Mouse (Mus musculus): ENCODE measurements around the gene Crabp2. TPM values are rescaled to one million over a fixed set of nuclear protein-coding genes. Genes with fewer than 3 reads are reported as not detected.
"Not testable (repeated sequence)": the region's sequence is repeated elsewhere in the genome, so short reads cannot be mapped to it uniquely, and the experiment has no call there.

Crabp2 gene
- total RNA-seq (2021) = 1 to 10 TPM; 4.5 to 8.2 TPM
- long read RNA-seq, experiment 1, partial matches to known transcripts = 3 of 5 reads
- long read RNA-seq, experiment 1, other reads (novel, unspliced or antisense) = 0 of 5 reads
- long read RNA-seq, experiment 2, partial matches to known transcripts = 0 of 1 reads
- long read RNA-seq, experiment 2, other reads (novel, unspliced or antisense) = 0 of 1 reads

GRCm38 (mm10) chr3:87948378-87949265, at the start of gene Crabp2:
Crabp2 (plus strand) TSS chr3:87948666.
- intact Hi-C loops (cut with DNase I) = no loop called here
- peak within 1 kb of the TSS; percentile 31 for H3K4me3 ChIP-seq
- no peak for TF ChIP-seq CTCF (IDR thresholded peaks at IDR 0.05)

DNA sequence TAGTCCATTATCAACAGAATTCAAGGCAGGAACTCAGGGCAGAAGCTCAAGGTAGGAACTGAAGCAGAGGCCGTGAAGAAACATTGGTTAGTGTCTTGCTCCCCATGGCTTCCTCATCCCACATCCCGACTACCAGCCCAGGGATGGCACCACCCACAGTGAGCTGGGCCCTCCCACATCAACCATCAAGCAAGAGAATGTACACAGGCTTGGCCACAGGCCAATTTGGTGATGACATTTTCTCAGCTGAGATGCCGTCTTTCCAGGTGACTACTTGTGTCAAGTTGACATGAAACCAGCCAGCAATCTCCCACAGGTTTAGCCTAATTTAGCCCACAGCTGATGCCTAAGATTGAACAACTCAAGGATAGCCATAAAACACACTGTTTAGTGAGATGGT, 49.2 kb upstream of the Crabp2 start:
- intact Hi-C loops (cut with DNase I) = no loop called here

More at GRCm38 (mm10) chr3:87948378-87949265, at the start of gene Crabp2:
- no peak for DNase-seq (ENCODE audit: extremely low spot score in 1 of 2, low spot score in 2 of 2)
- H3K27ac ChIP-seq = no peak within 1 kb of the TSS

GRCm38 (mm10) chr3:87899776-87900175, 48.7 kb upstream of the Crabp2 start:
- no peak overlapping the region for H3K4me3 ChIP-seq
- H3K27ac ChIP-seq = no peak overlapping the region
- TF ChIP-seq CTCF (IDR thresholded peaks at IDR 0.05) = no peak
- intact Hi-C loops (cut with DNase I) = no loop called here
- DNase-seq (ENCODE audit: extremely low spot score in 1 of 2, low spot score in 2 of 2) = no peak

More for the DNA sequence above, 49.2 kb upstream of the Crabp2 start:
- TF ChIP-seq CTCF (IDR thresholded peaks at IDR 0.05) = no peak
- no peak for DNase-seq (ENCODE audit: extremely low spot score in 1 of 2, low spot score in 2 of 2)
- Histone ChIP-seq H3K27ac (no peak overlapping the region), H3K4me3 (no peak overlapping the region)

DNA sequence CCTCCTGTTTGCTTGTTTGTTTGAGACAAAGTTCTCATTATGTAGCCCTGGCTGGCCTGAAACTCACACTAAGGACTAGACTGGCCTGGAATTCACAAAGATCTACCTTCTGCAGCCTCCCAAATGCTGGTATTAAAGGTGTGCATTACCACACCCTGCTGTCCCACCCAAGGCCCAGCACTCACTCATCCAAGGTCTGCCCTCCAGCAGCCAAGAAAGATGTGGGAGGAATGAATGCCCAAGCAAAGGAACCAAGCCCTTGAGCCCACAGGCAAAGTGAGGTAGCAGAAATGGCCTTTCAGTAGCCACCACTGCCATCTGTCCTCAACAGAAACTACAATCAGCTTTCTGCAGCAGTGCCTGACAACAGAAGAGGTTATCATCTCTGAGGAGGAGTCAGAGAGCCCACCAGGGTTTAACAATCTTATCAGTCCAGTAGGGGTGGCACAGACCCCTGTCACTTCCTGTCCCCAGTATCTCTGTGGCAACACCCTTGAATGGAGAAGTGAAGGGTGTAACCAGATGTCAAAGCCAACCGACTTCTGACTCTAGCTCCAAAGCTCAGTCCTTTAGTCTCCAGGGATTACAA, 47.3 kb upstream of the Crabp2 start:
- no peak overlapping the region for H3K27ac ChIP-seq
- intact Hi-C loops (cut with DNase I) = no loop called here
- H3K4me3 ChIP-seq = no peak overlapping the region
- no peak for TF ChIP-seq CTCF (IDR thresholded peaks at IDR 0.05)
- DNase-seq (ENCODE audit: extremely low spot score in 1 of 2, low spot score in 2 of 2) = no peak

DNA sequence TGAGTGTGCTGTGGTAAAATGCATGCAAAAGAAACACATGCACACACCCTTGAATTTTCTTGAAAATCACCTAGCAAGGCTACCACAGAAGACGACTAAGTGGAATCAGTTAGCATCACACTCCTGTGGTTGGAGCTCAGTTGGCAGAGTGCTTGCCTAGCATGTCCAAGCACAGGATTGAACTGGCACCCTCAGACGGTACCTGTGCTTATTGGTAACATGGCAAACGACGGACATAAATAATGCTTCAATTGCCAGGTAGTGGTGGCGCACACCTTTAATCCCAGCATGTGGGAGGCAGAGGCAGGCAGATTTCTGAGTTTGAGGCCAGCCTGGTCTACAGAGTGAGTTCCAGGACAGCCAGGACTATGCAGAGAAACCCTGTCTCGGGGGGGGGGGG, 46.5 kb upstream of the Crabp2 start:
- H3K4me3 ChIP-seq; H3K27ac ChIP-seq; DNase-seq (ENCODE audit: extremely low spot score in 1 of 2, low spot score in 2 of 2); intact Hi-C loops (cut with DNase I): not testable (repeated sequence)

DNA sequence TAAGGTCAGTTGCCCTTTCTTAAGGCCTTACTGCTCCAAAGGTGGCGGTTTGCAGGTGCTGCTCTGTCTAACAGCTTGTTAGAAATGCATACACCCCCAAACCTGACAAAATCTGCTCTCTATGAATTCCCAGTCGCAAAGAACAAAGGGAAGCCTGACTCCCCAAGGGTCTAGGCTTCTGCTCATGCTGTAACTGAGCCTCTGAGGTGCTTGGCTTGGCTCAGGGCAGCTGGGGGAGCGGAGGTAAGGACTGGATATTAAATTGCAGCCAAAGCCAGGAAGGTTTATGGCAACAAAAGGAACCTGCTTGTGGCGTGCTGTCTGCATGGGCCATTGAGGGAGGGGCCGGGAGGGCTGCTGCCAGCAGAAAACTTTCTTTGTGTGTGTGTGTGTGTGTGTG, 44.6 kb upstream of the Crabp2 start:
- intact Hi-C loops (cut with DNase I) = no loop called here
- TF ChIP-seq CTCF (IDR thresholded peaks at IDR 0.05) = no peak
- DNase-seq (ENCODE audit: extremely low spot score in 1 of 2, low spot score in 2 of 2) = no peak
- H3K27ac ChIP-seq = no peak overlapping the region
- H3K4me3 ChIP-seq = no peak overlapping the region

GRCm38 (mm10) chr3:87905880-87906485, 42.5 kb upstream of the Crabp2 start, which contains the start of gene Hdgf:
Hdgf (plus strand) TSS chr3:87906321.
- Histone ChIP-seq H3K4me3 (peak within 1 kb of the TSS; percentile 84), H3K27ac (peak within 1 kb of the TSS; percentile 99)
- TF ChIP-seq CTCF (IDR thresholded peaks at IDR 0.05) = peak; percentile 29
- intact Hi-C loops (cut with DNase I) = loop anchor here (1.0 kb wide), 2 partner anchors 13 to 21 kb away; partner anchors contain the start of genes Mrpl24 and Prcc
- DNase-seq (ENCODE audit: extremely low spot score in 1 of 2, low spot score in 2 of 2) = peak; percentile 93 to 95

- H3K4me3 ChIP-seq = peak overlapping the region; percentile 84
- peak in 1 of 2 experiments; percentile 62 for DNase-seq (ENCODE audit: extremely low spot score in 1 of 2, low spot score in 2 of 2)
- no peak for TF ChIP-seq CTCF (IDR thresholded peaks at IDR 0.05)
- H3K27ac ChIP-seq = peak overlapping the region; percentile 99
- intact Hi-C loops (cut with DNase I) = loop anchor here (1.0 kb wide), 2 partner anchors 13 to 21 kb away; partner anchors contain the start of genes Mrpl24 and Prcc
Observed at GRCm38 (mm10) chr3:87906601-87906980, 41.9 kb upstream of the Crabp2 start.

DNA sequence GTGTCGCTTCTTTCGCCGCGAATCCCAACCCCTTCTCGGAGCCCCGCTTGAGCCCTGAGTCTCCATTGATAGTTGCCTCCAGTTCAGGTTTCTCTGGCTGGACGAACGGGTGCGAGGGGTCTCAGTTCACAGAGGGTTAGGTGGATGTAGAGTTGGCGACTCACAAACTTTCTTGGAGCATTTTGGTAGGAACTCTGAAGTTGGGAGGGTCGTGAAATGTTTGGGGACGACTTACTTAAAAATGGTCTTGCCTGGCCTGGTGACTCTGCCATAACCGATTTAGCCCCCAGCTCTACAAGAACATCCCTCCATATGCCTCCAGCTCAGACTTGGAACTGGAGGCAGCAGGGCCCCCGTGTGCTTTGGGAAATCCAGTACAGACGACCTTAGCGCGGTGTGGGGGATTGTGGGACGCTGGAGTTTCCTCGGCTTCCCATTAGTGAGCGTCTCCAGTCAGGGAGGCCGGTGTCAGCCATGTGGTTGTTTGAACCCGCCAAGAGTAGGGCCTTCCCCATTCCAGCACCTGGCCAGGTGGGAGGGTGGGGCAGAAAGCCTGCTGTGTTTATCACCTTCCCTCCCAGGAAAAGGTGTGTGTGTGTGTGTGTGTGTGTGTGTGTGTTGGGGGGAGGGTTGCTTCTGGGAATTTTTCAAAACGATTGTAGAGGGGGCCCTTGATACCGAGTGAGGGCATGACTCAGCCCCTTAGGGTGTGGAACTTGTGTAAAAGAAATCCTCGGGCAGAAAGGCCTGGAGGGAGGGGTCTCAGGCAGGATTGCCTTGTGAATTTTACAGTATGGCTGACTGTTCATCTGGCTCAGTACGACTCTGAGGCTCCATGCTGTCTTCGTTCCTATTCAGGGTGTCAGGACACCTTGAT, 41.2 kb upstream of the Crabp2 start:
- Histone ChIP-seq H3K4me3 (peak overlapping the region; percentile 84), H3K27ac (peak overlapping the region; percentile 99)
- DNase-seq (ENCODE audit: extremely low spot score in 1 of 2, low spot score in 2 of 2) = no peak
- TF ChIP-seq CTCF (IDR thresholded peaks at IDR 0.05) = no peak
- intact Hi-C loops (cut with DNase I) = loop anchor here (1.0 kb wide), 2 partner anchors 12 to 22 kb away; partner anchors contain the start of genes Mrpl24 and Prcc

- Histone ChIP-seq H3K4me3 (peak overlapping the region; percentile 84), H3K27ac (peak overlapping the region; percentile 53; the same call in 1 of the 2 replicates)
- DNase-seq (ENCODE audit: extremely low spot score in 1 of 2, low spot score in 2 of 2) = no peak
- intact Hi-C loops (cut with DNase I) = no loop called here
- TF ChIP-seq CTCF (IDR thresholded peaks at IDR 0.05) = no peak
Observed at GRCm38 (mm10) chr3:87907906-87908305, 40.6 kb upstream of the Crabp2 start.

DNA sequence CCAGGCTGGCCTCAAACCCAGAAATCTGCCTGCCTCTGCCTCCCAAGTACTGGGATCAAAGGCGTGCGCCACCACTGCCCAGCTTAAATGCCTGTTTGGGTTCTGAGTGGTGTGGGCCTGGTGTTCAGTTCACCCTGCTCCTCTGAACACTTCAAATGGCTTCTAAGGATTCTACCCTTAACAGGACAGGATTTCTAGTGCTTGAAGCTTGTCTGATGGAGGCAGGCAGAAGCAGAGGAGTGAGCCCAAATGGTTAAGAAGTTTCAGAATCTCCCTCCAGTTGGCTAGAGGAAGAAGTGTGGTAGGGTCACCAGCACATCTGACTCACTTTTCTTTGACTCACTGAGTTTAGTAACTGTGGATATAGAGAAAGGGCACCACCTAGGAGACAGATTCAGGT, 39.1 kb upstream of the Crabp2 start:
- no peak overlapping the region; the same call in 1 of the 2 replicates for H3K27ac ChIP-seq
- no peak overlapping the region for H3K4me3 ChIP-seq
- intact Hi-C loops (cut with DNase I) = no loop called here
- TF ChIP-seq CTCF (IDR thresholded peaks at IDR 0.05) = no peak
- DNase-seq (ENCODE audit: extremely low spot score in 1 of 2, low spot score in 2 of 2) = no peak
